ENCODE assay signal across 17 mouse cellular contexts in genomic region chr19:37156770-37157336, GRCm38 (mm10). TPM values are rescaled to one million over a fixed set of nuclear protein-coding genes. Genes with fewer than 3 reads are reported as not detected.
DNase-seq lines count a peak whose midpoint lies in the region; ATAC-seq and TF ChIP-seq lines count a peak whose summit lies in the region.
"Had no signal": no experiment of that assay in that cellular context is flagged by ENCODE, and none has a peak within 500 bp of the region (broad histone marks: within the 10 kb centered on the region; RNA-seq: fewer than 3 reads in every experiment).

No protein-coding gene starts in this region.

- H3K27ac ChIP-seq in layer of hippocampus, adult 2 months, result peak overlapping the region; percentile 7; the same call in 1 of the 2 replicates
- H3K27ac ChIP-seq: embryonic facial prominence, embryonic 13.5 days; lung, embryonic 15.5 days; stomach, postnatal 0 days had no signal

- no peak for TF ChIP-seq CTCF in layer of hippocampus, adult 2 months (conservative IDR thresholded peaks at IDR 0.05)

- H3K4me3 ChIP-seq in layer of hippocampus, adult 2 months, result no peak overlapping the region
- H3K4me3 ChIP-seq: embryonic facial prominence, embryonic 13.5 days; lung, embryonic 15.5 days had no signal

- intact Hi-C loops in heart, postnatal 10 days (cut with DNase I), result no loop called here

- peak; percentile 85 for ATAC-seq in common myeloid progenitor, adult 5-6 weeks (replicated peaks; ENCODE audit: low read depth, poor library complexity, severe bottlenecking)
- ATAC-seq in monocyte, adult 5-6 weeks (replicated peaks; ENCODE audit: insufficient number of reproducible peaks, low FRiP score, low TSS enrichment, poor library complexity, severe bottlenecking), result peak; percentile 92
- ATAC-seq in megakaryocyte-erythroid progenitor cell, adult 5-6 weeks (replicated peaks; ENCODE audit: low FRiP score, low TSS enrichment, poor library complexity, severe bottlenecking), result no peak
- ATAC-seq: forebrain, postnatal 0 days; hindbrain, embryonic 16.5 days had no signal

- peak; percentile 6 for DNase-seq in heart, adult 11 months
- DNase-seq in heart, postnatal 10 days, result no peak
- no peak for DNase-seq in layer of hippocampus, adult 2 months (ENCODE audit: low spot score in 2 of 2)
- no peak for DNase-seq in layer of hippocampus, adult 18-20 months (ENCODE audit: low spot score in 2 of 2)
- no peak for DNase-seq in cerebellum, adult 8-10 months
- DNase-seq: cerebellum, adult 11 months; forebrain, postnatal 0 days; kidney, postnatal 10 days; liver; thymus, postnatal 14 days had no signal

RNA-seq across cellular contexts. Expression of gene March5, which starts 50.5 kb away (rescaled TPM):
- total RNA-seq in heart, postnatal 10 days (2021), result 10 to 100 TPM; 85.0 to 95.3 TPM
- total RNA-seq in layer of hippocampus, adult 2 months (2021), result 10 to 100 TPM; 80.4 to 90.4 TPM
- 10 to 100 TPM; 89.4 to 90.6 TPM for total RNA-seq in layer of hippocampus, adult 18-20 months (2021)
- 77.4 and 101 TPM in 2 replicates for total RNA-seq in common myeloid progenitor, adult 5-6 weeks (2017)
- 93.4 to 122 TPM (median 106 TPM) in 3 replicates for total RNA-seq in monocyte, adult 5-6 weeks (2017)
- total RNA-seq in megakaryocyte-erythroid progenitor cell, adult 5-6 weeks (2014; fragmentation: Nextera tagmentation), result 138 TPM in 2 replicates
- total RNA-seq in megakaryocyte-erythroid progenitor cell, adult 5-6 weeks (2017), result 77.5 and 90.8 TPM in 2 replicates

RNA-seq across cellular contexts. Expression of gene Cpeb3, which starts 51.5 kb away (rescaled TPM):
- 10 to 100 TPM; 58.2 to 58.4 TPM for total RNA-seq in heart, postnatal 10 days (2021)
- total RNA-seq in layer of hippocampus, adult 2 months (2021), result 10 to 100 TPM; 69.7 to 76.8 TPM
- 10 to 100 TPM; 76.6 to 76.9 TPM for total RNA-seq in layer of hippocampus, adult 18-20 months (2021)
- 0.53 and 1.3 TPM in 2 replicates for total RNA-seq in common myeloid progenitor, adult 5-6 weeks (2017)
- total RNA-seq in monocyte, adult 5-6 weeks (2017), result 0.86 to 3.3 TPM (median 3.1 TPM) in 3 replicates
- 3.1 and 3.6 TPM in 2 replicates for total RNA-seq in megakaryocyte-erythroid progenitor cell, adult 5-6 weeks (2014; fragmentation: Nextera tagmentation)
- 0.80 and 4.1 TPM in 2 replicates for total RNA-seq in megakaryocyte-erythroid progenitor cell, adult 5-6 weeks (2017)

Comparison
In these comparisons a context has a peak if more than half of its experiments do, and no peak if none do; other contexts are left out.
1. RNA of gene Cpeb3, which starts 51.5 kb away (total RNA-seq): 76.6 to 76.9 TPM in layer of hippocampus, adult 18-20 months, 69.7 to 76.8 TPM in layer of hippocampus, adult 2 months and 58.2 to 58.4 TPM in heart, postnatal 10 days; 0.80 to 4.1 TPM in megakaryocyte-erythroid progenitor cell, adult 5-6 weeks, 0.53 to 1.3 TPM in common myeloid progenitor, adult 5-6 weeks and 0.86 to 3.3 TPM in monocyte, adult 5-6 weeks; every median in the first group is over 10 times any median in the second.